Mouse (Mus musculus): ENCODE data around the gene Pde5a. TPM values are rescaled to one million over a fixed set of nuclear protein-coding genes. Genes with fewer than 3 reads are reported as not detected.

Pde5a gene
- polyA plus RNA-seq, 1 experiment, result 0.91 TPM

DNA sequence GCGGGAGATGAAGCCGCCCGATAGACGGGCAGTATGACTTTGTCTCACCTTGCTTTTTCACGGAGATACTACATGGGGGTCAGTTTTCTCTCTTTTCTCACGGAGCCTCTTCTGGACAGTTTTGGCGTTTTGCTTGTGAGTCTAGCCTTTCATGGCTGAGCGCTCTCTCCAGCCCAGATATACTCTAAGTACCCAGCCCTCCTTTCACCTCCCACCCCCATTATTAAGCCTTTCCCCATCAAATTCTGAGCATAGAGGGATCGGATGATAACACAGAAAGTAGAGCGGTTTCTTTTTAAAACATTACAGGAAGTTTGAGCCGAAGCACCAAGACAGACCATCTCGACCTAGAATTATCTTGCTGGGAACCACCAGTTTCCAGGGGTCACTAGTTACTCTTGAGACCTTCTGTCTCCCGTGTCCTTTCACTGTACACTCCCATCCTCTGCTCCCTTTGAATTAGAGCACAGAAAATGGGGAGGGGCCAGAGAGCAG lies 2.0 kb downstream of the Pde5a start:
- H3K4me1 ChIP-seq (ENCODE audit: control insufficient read depth, insufficient read depth, insufficient read length, low read length), result no peaks in the 10 kb centered on the region
- H3K4me3 ChIP-seq (ENCODE audit: insufficient read depth, low read depth, low read length), result peak overlapping the region; percentile 64
- no peak overlapping the region for H3K27ac ChIP-seq (replicated peaks; ENCODE audit: low read depth, low read length)

DNA sequence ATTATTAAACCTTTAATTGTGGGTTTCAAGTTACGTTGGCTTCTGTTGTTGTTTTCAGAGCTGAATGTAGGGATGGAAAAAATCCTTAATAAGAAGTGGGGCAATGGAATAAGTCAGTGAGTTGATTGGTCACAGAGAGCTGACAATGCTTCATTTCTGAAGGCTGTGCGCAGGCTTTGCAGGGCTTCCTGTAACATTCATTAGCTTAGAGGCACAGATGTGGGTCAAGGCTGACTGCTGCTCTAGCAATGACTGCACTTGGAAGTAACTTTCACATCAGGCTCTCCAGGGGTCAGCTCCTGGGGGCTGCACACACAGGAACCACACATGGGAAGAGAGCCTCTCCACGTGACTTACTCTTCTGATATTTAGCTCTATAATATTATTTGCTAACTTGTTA lies 5.1 kb downstream of the Pde5a start:
- no peak overlapping the region for H3K4me3 ChIP-seq (ENCODE audit: insufficient read depth, low read depth, low read length)
- no peak overlapping the region for H3K27ac ChIP-seq (replicated peaks; ENCODE audit: low read depth, low read length)
- no peaks in the 10 kb centered on the region for H3K4me1 ChIP-seq (ENCODE audit: control insufficient read depth, insufficient read depth, insufficient read length, low read length)

DNA sequence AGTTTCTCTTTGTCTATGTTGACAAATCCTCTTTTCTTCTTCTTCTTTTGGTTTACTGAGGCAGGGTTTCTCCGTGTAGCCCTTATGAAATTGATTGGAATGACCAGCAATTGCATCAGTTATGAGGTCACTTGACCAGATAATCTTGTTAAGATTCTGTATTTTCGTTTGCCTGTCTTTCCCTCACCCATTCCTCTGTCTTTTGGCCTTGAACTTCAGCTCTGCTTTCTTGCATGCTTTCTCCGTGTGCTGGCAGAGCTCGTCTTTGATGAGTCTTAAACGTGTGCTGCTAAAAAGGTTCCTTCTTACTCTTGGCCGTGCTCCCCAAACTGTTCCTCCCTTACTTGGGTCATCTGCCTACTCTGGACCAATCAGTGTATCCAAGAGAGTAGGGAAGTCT lies 5.6 kb downstream of the Pde5a start:
- no peak overlapping the region for H3K27ac ChIP-seq (replicated peaks; ENCODE audit: low read depth, low read length)
- no peak overlapping the region for H3K4me3 ChIP-seq (ENCODE audit: insufficient read depth, low read depth, low read length)
- no peaks in the 10 kb centered on the region for H3K4me1 ChIP-seq (ENCODE audit: control insufficient read depth, insufficient read depth, insufficient read length, low read length)

DNA sequence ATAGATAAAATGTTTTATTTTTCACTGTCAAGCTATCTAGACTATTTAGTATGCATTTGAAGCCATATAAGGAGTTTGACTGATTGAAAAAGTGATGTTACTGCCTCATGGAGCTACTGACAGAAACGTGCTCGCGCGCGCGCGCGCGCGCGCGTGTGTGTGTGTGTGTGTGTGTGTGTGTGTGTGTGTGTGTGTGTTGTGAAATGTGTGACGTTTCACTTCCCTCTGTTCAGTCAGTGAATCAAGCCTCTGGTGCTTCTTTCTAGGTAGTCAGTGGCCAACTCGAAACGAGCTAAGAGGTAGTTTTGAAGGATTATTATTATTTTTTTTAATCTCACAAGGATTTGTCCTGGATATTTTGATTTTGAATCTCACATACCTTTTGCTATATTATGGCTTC lies 10.7 kb downstream of the Pde5a start:
- Histone ChIP-seq H3K4me1 (ENCODE audit: control insufficient read depth, insufficient read depth, insufficient read length, low read length) (no peaks in the 10 kb centered on the region), H3K27ac (replicated peaks; ENCODE audit: low read depth, low read length) (no peak overlapping the region), H3K4me3 (ENCODE audit: insufficient read depth, low read depth, low read length) (no peak overlapping the region)

DNA sequence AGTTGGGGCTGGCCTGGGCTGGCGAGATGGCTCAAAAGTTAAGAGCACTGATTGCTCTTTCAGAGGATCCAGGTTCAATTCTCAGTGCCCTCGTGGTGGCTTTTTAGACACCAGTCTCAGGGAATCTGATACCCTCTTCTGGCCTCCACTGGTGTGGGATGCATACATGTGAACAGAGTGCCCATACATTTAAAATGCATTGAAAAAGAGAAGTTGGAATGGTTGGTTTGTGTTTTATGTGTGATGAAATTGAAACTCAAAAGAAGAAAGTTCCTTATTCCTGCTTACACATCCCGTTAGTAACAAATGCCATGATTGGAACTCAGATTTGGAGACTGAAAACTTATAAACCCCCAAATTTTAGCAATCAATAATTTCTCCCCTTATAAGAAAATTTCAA lies 15.5 kb downstream of the Pde5a start:
- Histone ChIP-seq H3K4me3 (ENCODE audit: insufficient read depth, low read depth, low read length) (no peak overlapping the region), H3K4me1 (ENCODE audit: control insufficient read depth, insufficient read depth, insufficient read length, low read length) (no peaks in the 10 kb centered on the region), H3K27ac (replicated peaks; ENCODE audit: low read depth, low read length) (no peak overlapping the region)

DNA sequence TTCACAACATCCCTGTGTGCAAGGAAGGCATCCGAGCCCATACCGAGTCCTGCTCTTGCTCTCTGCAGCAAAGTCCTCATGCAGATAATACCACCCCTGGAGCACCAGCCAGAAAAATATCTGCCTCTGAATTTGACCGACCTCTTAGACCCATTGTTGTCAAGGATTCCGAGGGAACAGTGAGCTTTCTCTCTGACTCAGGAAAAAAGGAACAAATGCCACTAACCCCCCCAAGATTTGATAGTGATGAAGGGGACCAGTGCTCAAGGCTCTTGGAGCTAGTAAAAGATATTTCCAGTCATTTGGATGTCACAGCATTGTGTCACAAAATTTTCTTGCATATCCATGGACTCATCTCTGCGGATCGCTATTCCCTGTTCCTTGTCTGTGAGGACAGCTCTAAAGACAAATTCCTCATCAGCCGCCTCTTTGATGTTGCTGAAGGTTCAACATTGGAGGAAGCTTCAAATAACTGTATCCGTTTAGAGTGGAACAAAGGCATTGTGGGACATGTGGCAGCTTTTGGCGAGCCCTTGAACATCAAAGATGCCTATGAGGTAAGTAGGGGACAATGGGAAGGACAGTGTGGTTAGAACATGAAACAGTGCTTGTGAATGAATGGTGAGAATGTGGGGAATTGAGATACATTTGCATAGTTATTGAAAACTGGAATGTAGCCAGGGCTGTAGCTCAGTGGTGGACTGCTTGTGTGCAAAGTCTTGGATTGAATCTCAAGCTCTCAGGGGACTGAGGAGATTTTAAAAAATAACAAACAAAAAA lies 19.4 kb downstream of the Pde5a start:
- Histone ChIP-seq H3K4me3 (ENCODE audit: insufficient read depth, low read depth, low read length) (no peak overlapping the region), H3K4me1 (ENCODE audit: control insufficient read depth, insufficient read depth, insufficient read length, low read length) (no peaks in the 10 kb centered on the region), H3K27ac (replicated peaks; ENCODE audit: low read depth, low read length) (no peak overlapping the region)

DNA sequence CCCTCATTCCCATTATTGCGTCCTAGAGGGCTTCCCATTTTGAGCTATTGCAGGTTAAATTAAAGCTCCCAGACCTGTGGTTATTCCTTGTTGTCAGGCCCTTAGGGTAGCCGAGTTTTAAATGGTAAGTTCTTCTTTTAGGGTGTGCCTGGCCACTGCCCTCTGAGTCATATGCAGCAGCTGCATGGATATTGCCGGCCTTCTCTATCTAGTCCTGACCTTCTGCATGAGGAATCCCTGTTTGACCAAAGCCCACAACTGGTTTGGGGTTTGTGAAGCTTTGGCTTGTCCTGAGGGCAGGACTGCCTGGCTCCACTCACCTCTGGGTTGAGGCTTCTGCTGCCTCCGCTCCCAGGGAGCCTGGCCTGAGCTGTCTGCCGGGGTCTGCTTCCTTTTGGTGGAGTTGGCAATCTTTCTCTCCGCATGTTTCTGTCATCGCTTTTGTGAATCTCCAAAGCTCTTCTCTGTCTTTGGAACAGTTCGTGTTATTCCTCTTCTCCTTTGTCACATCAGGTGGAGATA lies 34.6 kb downstream of the Pde5a start:
- Histone ChIP-seq H3K27ac (replicated peaks; ENCODE audit: low read depth, low read length) (no peak overlapping the region), H3K4me1 (ENCODE audit: control insufficient read depth, insufficient read depth, insufficient read length, low read length) (no peaks in the 10 kb centered on the region), H3K4me3 (ENCODE audit: insufficient read depth, low read depth, low read length) (no peak overlapping the region)

DNA sequence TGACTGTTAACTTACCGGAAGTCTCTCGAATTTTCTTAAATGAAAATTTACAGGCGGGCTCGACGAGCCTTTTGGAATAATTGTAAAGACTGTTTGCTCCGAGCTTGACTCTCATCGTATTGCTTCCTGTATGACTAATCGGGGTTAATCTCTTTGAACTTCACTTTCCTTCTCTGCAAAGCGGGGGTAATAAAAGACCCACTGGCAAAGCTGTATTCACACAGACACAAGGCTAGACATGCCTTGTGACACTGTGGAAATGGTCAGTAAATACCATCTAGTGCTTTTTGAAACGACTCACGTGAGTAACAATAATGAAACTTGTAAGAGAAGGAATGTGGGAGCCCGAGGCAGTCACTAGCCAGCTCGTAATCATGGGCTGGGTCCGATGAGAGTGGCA lies 35.0 kb downstream of the Pde5a start:
- Histone ChIP-seq H3K4me1 (ENCODE audit: control insufficient read depth, insufficient read depth, insufficient read length, low read length) (no peaks in the 10 kb centered on the region), H3K4me3 (ENCODE audit: insufficient read depth, low read depth, low read length) (no peak overlapping the region), H3K27ac (replicated peaks; ENCODE audit: low read depth, low read length) (no peak overlapping the region)

DNA sequence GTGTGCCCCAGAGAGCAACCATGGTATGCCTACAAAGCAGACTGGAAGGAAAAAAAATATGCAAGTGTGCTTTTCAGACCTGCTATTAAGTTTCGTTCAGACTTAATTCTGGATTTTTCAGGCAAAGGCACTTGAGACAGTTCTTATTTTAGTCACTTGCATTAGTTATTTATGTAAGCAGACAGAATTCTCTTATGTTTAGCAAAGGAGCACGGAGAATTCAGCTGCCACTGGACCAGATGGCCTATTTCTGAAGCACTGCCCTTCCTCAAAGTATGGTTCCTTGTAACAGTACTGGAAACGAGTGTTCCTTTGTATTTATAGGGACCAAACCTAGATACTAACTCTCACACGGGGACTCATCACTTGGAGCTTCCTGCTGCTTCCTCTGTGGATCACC lies 38.2 kb downstream of the Pde5a start:
- Histone ChIP-seq H3K4me1 (ENCODE audit: control insufficient read depth, insufficient read depth, insufficient read length, low read length) (no peaks in the 10 kb centered on the region), H3K4me3 (ENCODE audit: insufficient read depth, low read depth, low read length) (no peak overlapping the region), H3K27ac (replicated peaks; ENCODE audit: low read depth, low read length) (no peak overlapping the region)

DNA sequence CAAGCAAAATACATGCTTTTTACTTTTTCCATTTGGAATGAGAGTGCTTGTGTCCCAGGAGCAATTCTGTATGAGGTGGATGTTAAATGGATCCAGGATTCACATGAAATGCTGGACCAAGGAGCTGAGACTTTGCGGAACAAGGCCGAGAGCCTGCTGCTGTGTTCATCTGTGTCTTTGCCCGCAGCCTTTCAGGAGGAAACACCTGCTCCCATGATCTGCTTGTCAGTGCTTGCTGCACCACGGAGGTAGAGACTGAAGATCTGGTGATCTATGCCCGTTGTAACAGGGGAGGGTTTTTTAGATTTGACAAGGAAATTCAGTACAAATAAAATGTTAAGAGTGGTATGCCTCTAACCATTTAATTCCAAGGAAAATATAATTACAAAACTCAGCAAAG lies 39.1 kb downstream of the Pde5a start:
- H3K27ac ChIP-seq (replicated peaks; ENCODE audit: low read depth, low read length), result no peak overlapping the region
- no peaks in the 10 kb centered on the region for H3K4me1 ChIP-seq (ENCODE audit: control insufficient read depth, insufficient read depth, insufficient read length, low read length)

DNA sequence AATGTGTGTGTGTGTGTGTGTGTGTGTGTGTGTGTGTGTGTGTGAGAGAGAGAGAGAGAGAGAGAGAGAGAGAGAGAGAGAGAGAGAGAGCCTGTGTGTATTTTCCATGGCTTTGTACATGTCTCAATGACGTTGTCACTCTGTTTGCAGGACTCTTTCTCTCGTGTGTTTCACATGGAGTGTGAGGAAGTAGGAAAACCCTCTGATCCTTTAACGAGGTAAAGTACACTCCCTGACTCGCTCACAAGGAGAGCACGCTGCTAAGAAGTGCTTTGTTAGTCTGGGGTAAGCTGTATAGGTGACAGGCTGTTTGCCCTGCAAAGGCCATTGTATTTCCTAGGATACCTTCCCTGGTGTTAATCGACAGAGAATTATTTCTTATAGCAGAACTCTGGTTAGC lies 52.7 kb downstream of the Pde5a start:
- no peak overlapping the region for H3K4me3 ChIP-seq (ENCODE audit: insufficient read depth, low read depth, low read length)
- H3K27ac ChIP-seq (replicated peaks; ENCODE audit: low read depth, low read length), result no peak overlapping the region
- H3K4me1 ChIP-seq (ENCODE audit: control insufficient read depth, insufficient read depth, insufficient read length, low read length), result no peaks in the 10 kb centered on the region

More for the DNA sequence above, 39.1 kb downstream of the Pde5a start:
- no peak overlapping the region for H3K4me3 ChIP-seq (ENCODE audit: insufficient read depth, low read depth, low read length)

DNA sequence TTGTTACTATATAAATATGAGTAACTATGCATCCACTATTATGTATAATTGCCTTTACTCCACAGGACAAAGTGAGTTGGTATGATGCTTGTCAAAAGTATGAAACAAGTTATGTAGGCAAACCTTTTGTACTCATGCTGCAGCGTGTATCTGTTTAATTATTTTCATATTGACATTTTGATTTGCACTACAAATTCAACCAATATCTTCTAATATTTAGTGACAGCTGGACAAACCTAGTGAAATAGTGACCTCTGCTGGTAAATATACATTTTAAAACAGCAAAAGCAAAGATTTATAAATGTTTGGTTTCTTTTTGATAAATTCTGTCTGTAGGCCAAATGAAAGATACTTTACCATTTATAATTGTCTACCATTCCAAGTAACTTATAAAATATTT lies 55.5 kb downstream of the Pde5a start:
- no peak overlapping the region for H3K4me3 ChIP-seq (ENCODE audit: insufficient read depth, low read depth, low read length)
- H3K4me1 ChIP-seq (ENCODE audit: control insufficient read depth, insufficient read depth, insufficient read length, low read length), result no peaks in the 10 kb centered on the region
- no peak overlapping the region for H3K27ac ChIP-seq (replicated peaks; ENCODE audit: low read depth, low read length)

DNA sequence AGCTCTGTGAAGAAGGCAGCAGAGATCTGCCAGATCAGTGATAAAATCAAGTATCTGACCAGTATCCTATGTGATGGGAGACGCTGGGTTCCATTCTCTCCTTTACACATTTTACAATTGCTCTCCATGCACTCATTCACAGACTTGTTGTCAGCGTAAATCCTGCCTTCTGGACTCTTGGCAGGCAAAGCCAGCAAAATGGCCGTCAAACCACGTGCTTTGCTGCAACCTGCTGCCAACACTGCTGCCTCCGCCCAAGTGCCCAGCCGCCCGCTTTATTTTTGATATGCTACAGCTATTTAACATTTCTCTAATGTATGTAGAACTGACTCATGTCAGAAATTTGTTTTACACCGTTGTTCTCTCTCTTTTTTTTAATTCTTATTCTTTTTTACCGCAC lies 59.6 kb downstream of the Pde5a start:
- no peak overlapping the region for H3K27ac ChIP-seq (replicated peaks; ENCODE audit: low read depth, low read length)
- H3K4me1 ChIP-seq (ENCODE audit: control insufficient read depth, insufficient read depth, insufficient read length, low read length), result no peaks in the 10 kb centered on the region
- H3K4me3 ChIP-seq (ENCODE audit: insufficient read depth, low read depth, low read length), result no peak overlapping the region

DNA sequence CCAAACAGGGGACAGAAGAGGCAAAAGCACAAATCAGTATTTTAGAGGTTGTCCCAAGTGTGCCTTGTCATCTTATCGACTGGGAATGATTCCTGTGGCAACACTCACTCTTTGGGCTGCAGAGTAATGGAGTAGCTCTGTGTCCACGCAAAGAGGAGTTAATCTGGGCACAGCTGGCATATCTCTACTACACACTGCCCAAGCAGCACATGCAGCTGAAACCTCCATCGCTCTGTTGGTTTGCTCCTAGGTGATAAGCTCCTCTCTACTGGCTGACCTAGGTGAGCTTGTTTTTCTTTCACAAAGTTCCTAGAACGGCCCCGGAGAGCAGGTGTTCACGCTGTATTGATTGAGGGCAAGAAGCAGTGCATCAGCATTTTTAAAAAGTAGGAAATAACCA lies 60.8 kb downstream of the Pde5a start:
- H3K27ac ChIP-seq (replicated peaks; ENCODE audit: low read depth, low read length), result no peak overlapping the region
- H3K4me3 ChIP-seq (ENCODE audit: insufficient read depth, low read depth, low read length), result no peak overlapping the region
- no peaks in the 10 kb centered on the region for H3K4me1 ChIP-seq (ENCODE audit: control insufficient read depth, insufficient read depth, insufficient read length, low read length)

DNA sequence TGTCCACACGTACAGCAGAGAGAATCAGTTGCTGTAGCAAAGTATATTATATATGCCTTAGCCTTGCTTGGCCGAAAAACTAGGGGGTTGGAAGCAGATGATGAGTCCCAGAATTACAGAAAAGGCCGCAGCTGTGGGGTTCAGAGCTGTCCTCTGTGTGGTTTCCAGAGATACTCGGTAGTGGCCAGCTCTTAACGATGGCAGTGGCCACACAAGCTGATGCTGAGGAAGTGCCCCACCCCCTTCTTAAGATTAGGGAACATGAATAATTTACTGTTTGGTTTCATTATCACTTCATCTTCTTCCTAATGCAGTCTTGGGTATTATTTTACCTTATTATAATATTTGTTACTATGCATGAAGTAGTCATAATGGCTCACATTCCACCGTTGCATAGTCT lies 71.3 kb downstream of the Pde5a start:
- Histone ChIP-seq H3K4me3 (ENCODE audit: insufficient read depth, low read depth, low read length) (no peak overlapping the region), H3K4me1 (ENCODE audit: control insufficient read depth, insufficient read depth, insufficient read length, low read length) (no peaks in the 10 kb centered on the region), H3K27ac (replicated peaks; ENCODE audit: low read depth, low read length) (no peak overlapping the region)

Measured in brown adipose tissue, adult 24 weeks (tissue).